Mouse (Mus musculus) layer of hippocampus, adult 9-11 months (tissue): ENCODE results near the gene Ctu2.

ENCODE experiments used
- DNase-seq: peaks from one replicate; pipeline ENCODE4 v3.0.0; 2022

The Ctu2 gene

DNA sequence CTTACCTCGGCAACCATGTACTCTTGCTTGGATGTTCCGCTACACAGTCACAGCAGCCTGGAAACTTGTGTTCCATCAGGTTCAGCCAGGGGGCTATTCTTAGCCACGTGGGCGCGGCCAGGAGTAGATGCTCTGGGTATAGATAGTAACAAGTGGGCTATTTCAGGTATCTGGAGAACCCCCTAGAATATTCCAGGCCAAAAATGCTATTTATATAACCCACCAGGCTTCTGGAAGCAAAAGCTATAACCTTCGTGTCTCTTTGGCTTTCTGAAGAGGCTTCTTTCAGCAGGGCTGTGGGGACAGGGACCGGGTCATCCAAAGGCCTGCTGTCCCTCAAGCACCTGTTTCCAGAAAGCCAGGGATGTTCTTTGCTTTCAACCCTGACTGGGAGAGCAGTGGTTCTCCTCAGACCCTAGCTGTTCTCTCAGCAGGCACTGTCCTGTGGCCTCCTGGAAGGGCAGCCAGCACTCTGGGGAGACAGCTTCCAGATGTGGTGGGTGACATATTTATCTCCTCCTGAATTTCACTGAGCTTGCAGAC lies 24.7 kb upstream of the Ctu2 start:
- DNase-seq: no peak

DNA sequence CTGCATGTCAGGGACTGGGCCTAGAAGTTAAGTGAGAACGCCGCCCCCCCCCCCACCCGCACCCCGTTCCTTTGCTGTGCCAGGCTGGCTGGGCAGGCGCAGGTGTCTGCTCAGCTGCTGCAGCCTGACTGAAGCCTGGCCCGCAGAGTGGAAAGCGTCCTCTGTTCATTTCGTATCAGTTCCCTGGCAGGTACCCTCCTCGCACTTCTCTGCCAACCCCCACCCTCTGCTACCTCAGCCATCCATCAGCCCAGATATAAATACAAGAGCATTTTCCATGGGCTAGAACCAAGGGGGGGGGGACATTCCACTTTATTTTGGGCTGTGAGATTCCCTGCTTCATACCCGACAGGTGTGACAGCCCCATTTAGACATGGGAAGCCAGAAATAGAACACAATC lies 23.8 kb upstream of the Ctu2 start:
- no peak for DNase-seq

DNA sequence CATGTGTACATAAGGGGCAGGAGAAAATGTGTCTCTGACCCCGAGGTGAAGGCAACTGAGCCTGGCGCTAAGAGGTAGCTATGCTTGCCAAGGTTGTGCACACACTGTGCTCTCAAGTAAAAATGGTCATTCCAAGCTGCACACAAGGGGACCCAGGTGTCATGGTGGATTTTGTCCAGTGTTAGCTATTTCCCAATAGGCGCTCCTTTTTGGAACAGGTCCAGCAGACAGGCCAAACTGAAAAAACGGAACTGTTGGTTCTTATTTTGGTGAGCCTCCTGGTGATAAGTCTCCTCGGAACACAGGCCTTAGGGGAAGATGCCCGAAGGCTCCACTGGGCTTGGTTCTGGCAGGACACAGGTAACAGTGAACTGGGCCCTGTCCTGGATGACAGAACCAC lies 21.5 kb upstream of the Ctu2 start:
- no peak for DNase-seq

DNA sequence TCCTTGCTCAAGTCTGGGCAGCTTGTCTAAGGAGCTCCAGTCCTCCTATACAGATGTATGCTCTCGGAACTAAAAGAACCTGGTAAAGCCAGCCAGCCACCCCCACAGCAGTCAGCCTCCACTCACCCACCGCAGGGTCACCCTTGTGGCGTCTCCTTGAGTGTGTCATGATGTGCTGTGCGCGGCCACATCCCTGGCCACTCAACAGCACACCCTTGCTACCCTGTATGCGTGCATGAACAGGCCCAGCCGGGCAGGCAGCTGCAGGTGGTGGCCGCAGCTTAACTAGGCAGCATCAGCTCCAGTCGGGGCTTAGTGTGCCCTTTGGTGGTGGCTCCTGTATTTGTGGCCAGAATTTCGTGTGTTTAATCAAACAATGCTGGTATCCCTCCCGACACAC lies 18.8 kb upstream of the Ctu2 start:
- no peak for DNase-seq

DNA sequence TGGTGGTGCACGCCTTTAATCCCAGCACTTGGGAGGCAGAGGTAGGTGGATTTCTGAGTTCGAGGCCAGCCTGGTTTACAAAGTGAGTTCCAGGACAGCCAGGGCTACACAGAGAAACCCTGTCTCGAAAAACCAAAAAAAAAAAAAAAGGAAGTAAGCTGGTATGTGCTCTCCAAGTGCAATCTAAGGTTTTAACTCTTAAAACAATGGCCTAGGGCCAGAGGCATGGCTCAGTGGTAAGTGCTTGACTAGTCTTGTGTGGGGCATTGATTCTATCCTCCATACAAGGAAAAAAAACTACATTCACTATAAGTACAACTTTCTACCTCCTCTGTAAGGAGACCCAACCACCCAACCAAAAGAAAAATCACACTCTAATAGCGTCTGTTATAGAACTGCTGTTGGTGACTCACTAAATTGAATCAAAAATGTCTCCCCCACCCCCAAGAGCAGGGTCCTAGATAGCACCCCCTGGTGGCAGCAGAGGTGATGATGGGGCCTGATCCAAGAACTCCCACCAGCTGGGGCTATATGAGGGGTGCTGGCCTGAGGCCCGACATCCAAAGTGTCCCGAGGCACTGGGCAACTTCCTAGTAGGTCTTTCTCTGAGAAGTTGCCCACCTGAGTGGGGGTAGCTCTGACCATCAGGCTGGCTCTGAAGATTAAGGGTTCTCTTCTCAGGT lies 16.6 kb upstream of the Ctu2 start:
- no peak for DNase-seq

DNA sequence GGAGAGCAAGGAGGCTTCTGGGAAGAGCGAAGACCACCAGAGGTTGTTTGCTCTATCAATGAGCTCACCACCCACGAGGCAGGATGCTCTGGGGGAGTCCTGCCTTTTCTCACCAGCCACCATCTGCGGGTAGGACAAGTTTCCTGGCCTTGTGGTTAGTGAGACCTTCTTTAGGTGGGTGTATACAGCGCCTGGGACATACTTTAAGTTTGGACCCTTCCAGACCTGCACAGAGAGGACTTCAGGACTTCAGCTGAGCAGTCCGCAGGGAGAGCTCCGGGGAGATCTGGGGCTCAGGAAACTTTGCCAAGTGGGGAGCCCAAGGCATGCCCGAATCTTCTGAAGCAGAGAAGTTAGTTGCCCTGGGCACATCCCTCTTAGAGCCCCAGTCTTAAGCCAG lies 16.0 kb upstream of the Ctu2 start:
- DNase-seq: no peak

DNA sequence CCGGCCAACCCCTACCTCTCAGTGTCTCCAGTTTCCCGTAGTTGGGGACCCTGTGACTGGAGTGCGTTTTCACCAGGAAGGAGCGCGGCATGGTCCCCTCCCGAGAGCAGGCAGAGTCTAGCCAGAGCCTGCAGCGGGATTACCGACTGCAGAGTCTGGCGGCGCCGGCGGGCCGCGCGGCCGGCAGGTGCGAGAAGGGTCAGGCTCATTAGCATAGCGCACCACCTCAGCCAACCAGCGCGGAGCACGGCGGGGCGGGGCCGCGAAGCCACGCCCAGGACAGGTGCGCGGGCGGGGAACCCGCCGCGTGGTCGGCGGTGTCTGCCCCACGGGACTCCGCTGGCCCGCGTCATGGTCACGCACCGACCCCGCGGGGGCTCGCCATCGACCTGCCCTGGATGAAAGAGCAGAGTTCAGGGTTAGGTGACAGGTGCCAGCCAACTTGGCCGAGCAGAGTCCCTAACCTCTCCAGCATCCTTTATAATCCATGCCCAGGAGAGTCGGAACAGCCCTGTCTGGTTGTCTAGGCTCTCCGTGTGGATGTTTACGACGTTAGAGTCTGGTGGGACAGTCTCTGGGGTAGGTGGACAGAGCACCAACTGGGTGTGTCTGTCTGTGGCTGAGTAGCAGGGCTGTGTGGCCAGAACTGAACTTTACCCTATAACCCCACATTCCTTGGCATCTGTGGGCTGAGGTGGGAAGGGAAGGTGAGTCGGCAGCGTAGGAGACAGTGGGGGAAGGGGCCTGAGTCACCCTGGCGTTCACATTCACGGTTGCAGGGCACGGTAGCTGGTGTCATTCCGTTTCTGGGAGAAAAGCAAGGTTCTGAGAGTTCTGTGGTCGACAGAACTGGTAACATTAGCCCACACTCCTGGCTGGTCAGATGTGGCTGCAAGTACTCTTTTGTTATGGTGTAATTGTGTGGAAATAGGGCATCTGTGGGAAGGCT lies 15.1 kb upstream of the Ctu2 start, which contains the start of gene Snai3:
Gene Snai3, minus strand, starts transcription at position 210 of the 949 bp plus-strand sequence.
- no peak for DNase-seq

DNA sequence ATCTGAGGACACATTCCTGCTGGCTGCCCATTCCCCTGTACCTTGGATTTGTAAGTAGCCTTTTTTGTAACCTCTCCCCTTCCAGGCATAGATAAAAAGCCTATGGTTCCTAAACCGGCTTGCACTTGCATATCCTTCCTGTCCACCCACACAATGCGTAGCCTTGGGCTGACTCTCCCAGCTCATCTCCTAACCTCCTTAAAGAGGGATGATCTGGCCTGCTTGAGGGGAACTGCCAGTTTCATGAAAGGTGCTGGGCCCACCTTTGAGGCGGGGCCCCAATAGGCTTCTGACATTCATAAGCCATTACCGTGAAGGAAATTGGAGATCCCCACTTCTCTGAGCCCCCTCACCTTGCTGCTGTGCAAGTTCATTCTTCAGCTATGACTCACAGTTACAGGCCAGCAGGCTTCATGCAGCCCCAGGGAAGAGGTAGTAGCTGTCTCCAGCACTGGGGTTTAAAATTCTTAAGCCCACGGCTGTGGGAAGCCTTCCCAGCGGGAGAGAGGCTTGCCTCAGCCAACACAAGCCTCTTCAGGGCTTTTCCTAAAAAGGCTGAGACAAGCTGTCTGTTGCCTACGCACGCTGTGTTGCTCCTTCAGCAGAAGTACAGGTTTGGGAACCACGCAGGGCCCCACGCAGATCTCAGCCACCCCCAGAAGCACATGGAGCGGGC lies 14.3 kb upstream of the Ctu2 start:
- peak; percentile 66 for DNase-seq

DNA sequence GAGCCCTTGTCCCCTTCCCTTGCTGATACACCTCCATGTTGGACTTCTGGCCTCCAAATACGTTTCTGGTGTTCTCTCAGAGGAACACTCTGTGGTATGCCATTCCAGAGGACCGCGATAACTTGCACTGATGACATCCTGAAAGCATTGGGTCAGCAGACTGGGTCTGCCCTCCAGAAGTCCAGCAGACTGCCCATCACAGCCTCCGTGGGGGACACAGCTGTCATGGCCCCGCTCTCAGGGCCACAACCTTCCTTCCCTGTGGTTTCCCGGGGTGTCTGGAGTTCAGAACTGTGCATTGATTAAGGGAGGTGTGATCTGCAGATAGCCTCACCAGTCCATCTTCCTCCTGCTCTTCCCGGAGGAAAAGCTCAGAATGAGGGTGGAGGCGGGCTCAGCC lies 13.4 kb upstream of the Ctu2 start:
- DNase-seq: no peak

DNA sequence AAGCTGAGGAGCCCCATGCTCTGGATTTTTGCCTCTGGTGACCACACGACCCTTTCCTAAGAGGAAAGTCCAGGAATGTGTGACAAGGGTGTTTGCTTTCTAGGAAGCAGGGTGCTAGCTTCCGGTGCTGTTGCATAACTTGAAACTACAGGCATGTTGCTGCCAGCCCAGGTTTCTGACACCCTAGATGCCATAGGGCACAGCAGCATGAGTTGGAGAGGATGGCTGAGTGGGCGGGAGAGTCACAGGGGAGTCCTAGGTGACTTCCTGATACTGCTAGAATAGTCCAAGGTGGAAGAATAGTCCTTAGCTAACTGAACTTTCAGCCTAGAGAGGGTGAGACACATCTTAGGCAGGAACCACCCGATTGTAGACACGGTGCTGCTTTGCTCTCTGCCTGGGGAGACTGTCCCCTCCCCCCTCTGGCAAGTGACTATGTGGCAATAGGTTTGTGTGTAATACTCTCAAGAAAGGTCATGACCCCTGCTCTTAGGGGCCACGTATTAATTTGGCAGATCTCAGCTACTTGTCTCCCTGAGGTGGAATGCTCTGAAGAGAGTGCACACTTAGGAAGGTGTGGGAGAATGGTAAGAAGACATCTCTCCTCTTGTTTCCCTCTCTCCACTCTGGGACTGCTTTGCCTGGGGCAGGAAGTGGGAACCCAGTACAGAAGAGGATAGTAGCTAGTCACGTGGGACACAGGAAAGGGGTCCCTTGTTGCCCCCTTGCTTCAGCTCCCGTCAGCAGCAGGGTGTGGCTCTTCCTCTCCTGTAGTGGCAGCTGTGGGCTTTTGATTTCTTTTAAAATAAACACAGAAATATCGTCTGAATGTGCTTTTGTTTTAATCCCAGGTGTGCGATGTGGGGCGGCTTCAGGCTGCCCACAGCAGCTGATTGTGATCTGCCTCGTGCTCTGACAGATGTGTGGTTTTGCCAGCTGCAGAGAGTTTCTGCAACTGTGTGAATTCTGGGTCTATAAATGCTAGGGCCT lies 12.0 kb upstream of the Ctu2 start:
- no peak for DNase-seq

DNA sequence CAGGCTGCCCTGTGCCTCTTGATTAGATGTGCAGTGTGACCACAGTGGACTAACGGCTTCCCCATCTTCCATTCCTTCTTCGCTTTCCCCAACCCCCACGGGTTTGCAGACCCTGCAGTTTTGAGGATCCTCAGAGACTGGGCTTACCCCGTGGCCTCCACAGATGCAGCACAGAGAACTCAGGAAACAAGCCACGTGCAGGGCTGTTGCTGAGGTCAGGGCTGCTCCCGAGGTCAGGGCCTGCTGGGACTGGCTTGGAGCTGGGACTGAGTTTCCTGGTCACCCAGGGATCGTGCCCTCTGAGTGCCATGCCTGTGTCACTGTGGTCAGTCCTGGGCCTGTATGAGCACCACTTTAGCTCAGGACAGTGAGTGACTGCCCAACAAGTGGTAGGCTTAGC lies 11.0 kb upstream of the Ctu2 start:
- no peak for DNase-seq

DNA sequence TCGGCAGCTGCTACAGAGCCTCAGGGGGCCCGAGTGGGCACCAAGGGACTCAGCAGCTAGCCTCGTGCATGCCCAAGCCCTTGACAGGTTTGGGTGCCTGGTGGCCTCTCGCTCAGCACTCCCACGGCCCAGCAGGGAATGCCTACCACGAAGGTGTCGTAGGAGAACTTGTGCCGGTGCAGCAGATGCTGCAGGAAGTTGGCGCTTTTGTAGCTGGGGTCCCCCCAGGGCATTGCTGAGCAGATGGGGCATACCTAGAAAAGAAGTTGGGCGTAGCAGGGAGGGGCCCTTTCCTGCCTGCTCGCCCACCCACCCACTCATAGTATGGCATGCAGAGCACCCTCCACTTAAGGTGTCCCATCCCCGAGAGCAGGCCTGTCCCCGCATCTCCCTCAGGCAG lies 8.1 kb upstream of the Ctu2 start:
- no peak for DNase-seq

DNA sequence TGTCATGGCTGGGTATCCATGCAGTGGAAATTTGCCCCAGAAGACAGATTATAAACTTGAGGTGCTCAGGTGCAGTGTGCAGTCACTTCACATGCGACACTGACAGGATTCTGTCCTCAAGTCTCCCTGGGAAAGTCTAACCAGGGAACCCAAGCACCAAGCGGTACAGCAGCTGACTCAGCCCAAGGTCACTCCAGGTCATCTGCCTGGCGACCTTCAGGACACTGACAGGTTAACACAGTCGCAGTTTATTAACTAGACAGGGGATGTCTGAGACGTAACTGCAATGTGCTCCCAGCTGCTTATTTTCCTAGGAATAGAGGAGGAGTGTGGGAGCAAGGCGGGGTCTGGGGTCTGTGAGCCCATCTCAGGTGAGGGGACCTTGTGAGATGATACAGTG lies 6.5 kb upstream of the Ctu2 start:
- no peak for DNase-seq

DNA sequence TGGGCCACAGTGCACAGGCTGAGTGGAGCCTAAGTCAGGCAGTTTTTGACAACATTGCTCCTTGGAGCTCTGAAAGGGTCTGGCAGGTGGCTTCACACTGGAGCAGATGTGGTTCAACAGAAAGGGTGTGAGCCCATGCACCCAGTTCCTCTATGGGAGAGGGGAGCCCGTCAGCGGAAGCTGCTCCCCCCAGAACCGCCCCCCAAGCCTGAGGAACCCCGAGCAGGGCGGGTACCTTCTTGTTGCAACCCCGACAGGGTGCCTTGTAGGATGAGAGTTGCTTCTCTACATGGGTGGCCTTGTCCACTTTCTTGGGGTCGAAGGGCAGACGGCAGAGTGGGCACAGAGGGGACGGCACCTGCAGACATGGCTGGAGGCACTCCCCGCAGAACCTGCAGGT lies 6.0 kb upstream of the Ctu2 start:
- DNase-seq: no peak

DNA sequence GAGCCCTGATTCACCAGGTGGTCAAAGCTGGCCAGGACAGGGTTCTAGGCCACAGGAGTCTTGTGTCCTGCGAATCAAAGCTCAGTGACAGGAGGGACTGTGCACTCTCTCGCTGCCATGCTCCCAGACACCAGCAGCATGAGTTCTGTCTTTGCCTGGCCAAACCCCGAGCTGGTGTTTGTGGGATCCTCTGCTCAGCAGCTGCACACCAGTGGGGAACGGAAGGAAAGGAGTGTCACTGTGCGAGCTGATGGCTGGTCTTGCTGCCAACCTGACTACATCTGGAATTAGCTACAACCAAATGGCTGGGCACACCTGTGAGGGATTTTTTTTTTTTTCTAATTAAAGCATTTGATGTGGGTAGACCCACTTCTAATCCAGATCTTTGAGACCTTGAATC lies 5.3 kb upstream of the Ctu2 start:
- DNase-seq: no peak

DNA sequence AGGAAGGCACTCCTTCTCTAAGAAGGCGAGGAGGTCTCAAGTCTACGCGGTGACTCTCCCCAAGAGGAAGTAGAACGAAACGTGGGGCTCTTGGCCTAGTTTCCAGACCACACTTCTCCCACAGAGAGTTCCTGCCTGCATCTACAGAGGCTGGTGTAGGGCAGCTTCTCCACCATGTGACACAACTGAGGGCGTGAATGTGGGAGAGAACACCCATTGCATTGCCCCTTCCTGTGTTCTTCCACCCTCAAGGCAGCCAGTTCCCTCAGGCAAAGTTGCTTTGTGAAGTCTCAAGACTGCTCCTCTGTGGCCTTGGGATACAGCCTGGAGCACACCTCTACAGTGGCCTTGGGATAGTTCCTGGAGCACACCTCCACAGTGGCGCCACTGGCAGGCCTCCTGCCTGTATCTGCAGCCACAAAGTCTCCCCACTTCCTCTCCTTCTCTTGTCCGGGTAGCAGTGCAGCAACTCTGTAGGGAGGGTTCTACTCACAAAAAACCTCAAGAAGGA lies 2.0 kb upstream of the Ctu2 start:
- peak; percentile 68 for DNase-seq

DNA sequence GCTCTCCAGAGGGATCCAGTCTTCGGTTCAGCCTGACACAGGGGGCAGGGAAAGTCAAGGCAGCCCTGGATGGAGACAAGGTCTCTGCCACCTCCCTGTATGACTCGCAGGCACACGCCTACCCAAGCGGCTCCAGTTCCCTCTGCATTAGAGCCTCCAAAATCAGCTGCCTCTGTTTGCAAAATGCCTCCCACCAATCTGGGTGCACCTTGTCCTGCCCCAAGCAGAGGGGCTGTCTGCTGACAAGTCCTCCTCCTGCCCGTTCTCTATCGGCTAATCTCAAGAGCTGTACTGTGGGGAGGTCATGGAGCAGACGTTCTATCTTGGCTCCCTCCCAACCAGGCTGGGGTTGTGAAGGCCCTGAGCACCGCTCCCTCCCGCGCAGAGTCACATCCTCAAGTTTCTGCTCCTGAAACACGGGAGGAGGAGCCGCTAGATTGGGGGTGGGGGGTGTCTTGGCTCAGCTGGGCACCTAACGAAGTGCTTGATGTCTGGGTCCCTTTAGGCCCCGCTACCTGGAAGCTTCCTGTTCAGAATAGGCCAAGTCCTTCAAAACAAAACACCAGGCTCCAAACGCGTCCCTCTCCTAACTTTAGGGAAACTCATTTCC lies 887 bp upstream of the Ctu2 start:
- peak; percentile 39 for DNase-seq

DNA sequence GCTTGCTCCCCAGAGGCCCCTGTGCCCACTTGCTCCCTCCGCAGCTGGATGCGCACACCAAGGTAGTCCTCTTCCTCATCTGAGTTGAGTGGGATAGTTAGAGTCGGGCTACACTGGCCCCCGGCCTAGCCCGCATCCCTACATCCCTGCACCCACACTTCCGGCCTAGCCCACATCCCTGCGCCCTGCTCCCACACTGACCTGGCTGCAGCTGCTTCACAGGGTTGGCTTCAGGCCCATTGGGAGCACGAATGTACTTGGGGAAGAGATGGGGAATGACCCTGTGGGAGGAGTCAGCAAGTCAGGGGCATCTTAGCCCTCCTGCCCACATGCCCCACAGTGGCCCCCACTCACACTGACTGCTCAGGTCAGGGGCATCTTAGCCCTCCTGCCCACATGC lies 6.5 kb downstream of the Ctu2 start:
- no peak for DNase-seq

DNA sequence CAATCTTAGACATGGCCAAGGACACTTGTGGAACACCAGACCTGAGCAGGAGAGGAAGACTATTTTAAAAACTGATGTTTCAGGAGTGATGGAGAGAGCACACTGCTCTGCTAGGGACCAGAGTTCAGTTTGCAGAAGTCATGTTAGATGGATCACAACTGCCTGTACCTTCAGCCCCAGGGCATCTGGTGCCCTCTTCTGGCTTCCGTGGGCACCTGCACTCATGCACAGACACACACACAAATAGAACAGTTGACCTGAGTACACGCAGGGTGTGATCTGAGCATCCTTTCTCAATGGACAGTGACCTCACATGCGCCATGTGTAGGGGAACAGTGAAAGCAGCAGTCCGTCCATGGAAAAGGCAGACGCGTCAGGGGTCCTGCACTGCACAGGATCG lies 7.9 kb downstream of the Ctu2 start:
- no peak for DNase-seq

DNA sequence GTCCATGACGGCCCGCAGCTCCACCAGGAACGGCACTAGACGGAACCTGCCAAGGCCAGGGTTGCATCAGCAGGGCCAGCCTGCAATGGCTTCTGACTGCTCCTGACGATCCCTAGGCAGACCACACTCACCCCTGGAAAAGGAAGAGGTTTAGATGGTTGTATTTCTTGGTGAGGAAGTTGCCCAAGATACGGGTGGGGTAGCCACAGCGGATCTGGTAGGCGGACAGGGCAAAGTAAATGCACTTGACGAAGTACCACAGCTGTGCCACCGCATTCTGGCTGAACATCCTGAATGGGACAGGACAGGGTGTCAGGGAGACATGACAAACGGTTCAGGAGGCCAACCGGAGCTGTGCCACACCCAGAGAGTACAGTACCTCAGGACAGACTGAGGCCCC lies 8.9 kb downstream of the Ctu2 start:
- no peak for DNase-seq

DNA sequence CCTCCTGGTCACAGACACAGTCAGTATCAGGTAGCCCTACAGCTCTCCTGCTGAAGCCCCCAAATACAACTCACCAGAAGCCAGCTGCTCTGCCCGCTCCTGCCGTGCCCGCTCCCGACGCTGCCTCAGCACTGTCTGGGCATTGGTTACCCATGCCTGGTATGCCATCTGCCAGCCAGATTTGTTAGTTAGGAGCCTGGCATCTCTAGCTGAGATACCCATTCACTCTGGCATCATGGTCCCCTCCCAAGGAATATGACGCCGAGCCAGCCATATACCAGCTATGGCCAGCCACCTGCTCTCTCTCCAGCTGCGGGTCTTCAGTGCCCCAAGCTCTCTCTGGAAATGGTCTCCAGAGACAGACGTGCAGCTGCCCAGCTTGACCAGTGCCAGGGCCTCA lies 12.4 kb downstream of the Ctu2 start:
- DNase-seq: peak; percentile 58
